ENCODE assay signal across 22 mouse cellular contexts in genomic region chr6:51693984-51694383, GRCm38 (mm10).
"Had no signal": no experiment of that assay in that cellular context is flagged by ENCODE, and none has a peak within 500 bp of the region (broad histone marks: within the 10 kb centered on the region; RNA-seq: fewer than 3 reads in every experiment).

No protein-coding gene starts in this region.

- H3K9me3 ChIP-seq: heart, embryonic 10.5 days; heart, embryonic 12.5 days; hindbrain, embryonic 13.5 days; hindbrain, embryonic 15.5 days; intestine, embryonic 15.5 days; limb, embryonic 10.5 days; limb, embryonic 12.5 days had no signal

- H3K9ac ChIP-seq: heart, embryonic 12.5 days; hindbrain, embryonic 13.5 days; hindbrain, embryonic 15.5 days; intestine, embryonic 15.5 days; limb, embryonic 12.5 days; liver, embryonic 14.5 days had no signal

- H3K4me2 ChIP-seq: heart, embryonic 12.5 days; hindbrain, embryonic 13.5 days; hindbrain, embryonic 15.5 days; intestine, embryonic 15.5 days; limb, embryonic 12.5 days had no signal

- DNase-seq: gastrocnemius, adult 2 months; gastrocnemius, postnatal 10 days; gastrocnemius, postnatal 25 days; heart, adult 18-20 months; heart, postnatal 10 days; kidney, adult 11 months; kidney, adult 8-10 months; kidney, postnatal 14 days; kidney, postnatal 36 days; layer of hippocampus, adult 9-11 months; layer of hippocampus, postnatal 36 days; liver had no signal

- H3K27me3 ChIP-seq: heart, embryonic 12.5 days; hindbrain, embryonic 13.5 days; hindbrain, embryonic 15.5 days; intestine, embryonic 15.5 days; limb, embryonic 12.5 days had no signal

- H3K4me1 ChIP-seq: heart, embryonic 10.5 days; heart, embryonic 12.5 days; hindbrain, embryonic 15.5 days; intestine, embryonic 15.5 days; limb, embryonic 12.5 days had no signal

- H3K4me3 ChIP-seq: gastrocnemius, adult 2 months; heart, embryonic 10.5 days; heart, embryonic 12.5 days; hindbrain, embryonic 13.5 days; hindbrain, embryonic 15.5 days; intestine, embryonic 15.5 days; limb, embryonic 10.5 days; limb, embryonic 12.5 days had no signal

- ATAC-seq: hindbrain, postnatal 0 days; intestine, embryonic 15.5 days had no signal

- H3K27ac ChIP-seq: gastrocnemius, adult 2 months; heart, embryonic 10.5 days; hindbrain, embryonic 13.5 days; hindbrain, embryonic 15.5 days; hindbrain, postnatal 0 days; intestine, embryonic 15.5 days; kidney, postnatal 0 days; limb, embryonic 10.5 days; limb, embryonic 12.5 days; liver, embryonic 14.5 days had no signal

- H3K36me3 ChIP-seq: heart, embryonic 10.5 days; heart, embryonic 12.5 days; hindbrain, embryonic 13.5 days; hindbrain, embryonic 15.5 days; intestine, embryonic 15.5 days; limb, embryonic 10.5 days; limb, embryonic 12.5 days had no signal
